Mouse (Mus musculus): ENCODE data around the gene 2810408A11Rik.

DNA sequence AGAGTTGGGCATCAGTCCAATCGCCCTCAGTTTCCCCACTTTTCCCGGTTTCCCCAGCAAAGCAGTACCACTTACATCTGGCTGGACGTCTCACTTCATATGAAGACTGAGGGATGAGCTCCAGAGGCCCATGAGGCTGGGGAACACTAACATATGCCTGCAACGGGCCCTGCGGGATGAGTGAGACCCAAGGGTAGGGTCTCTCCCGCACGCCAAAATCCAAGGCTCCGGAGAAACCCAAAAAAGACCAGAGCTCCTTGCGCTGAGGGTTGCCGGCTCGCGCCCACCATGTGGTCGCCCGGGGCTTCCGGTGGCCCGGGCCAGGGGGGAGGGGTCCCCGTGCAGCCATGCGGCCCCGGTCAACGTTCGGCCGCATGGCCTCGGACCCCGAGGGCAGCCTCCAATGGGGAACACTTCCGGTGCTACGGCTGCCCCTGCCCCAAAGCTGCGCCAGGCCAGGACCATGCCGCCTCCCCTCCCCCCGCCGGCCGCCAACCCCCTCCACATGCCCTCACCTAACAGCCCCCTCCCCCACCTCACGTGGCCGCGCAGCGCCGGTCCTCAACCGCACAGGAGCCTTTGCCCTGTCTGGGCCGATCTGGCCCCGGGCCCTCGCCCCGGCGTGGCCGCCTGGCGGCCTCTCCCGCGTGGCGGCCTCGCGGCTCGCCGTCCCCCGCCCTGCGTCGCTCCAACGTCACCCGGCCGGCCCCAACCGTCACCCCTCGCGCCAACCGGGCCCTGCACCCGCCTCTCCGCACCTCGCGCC lies 19.7 kb upstream of the 2810408A11Rik start:
- TF ChIP-seq POLR2A (IDR thresholded peaks at IDR 0.05; ENCODE audit: insufficient read length, low read depth) (no peak), E2F4 (IDR thresholded peaks at IDR 0.05; ENCODE audit: insufficient read depth) (no peak)
